Mouse (Mus musculus) neural tube, embryonic 10.5 days (tissue): ENCODE results near the gene 1600002K03Rik.

ENCODE experiments used
- DNase-seq: peaks from one replicate; pipeline ENCODE4 v3.0.0-alpha.2; 2017; ENCODE audit warnings: low spot score; ENCODE audit errors: extremely low spot score

The 1600002K03Rik gene

DNA sequence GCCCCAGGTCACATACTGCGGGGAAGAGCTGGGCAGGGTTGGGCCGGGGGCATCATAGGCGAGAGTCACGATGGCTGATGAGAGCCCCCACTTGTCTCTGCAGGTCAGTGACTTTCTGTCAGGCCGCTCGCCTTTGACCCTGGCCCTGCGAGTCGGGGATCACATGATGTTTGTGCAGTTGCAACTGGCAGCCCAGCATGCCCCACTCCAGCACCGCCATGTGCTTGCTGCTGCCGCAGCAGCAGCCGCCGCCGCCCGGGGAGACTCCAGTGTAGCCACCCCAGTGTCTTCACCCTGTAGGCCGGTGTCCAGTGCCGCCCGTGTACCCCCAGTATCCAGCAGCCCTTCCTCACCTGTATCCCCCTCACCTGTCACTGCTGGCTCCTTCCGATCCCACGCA lies 19.0 kb upstream of the 1600002K03Rik start:
- no peak for DNase-seq

GRCm38 (mm10) chr10:80154384-80154783 lies 18.4 kb upstream of the 1600002K03Rik start:
- no peak for DNase-seq

GRCm38 (mm10) chr10:80155277-80155676 lies 17.5 kb upstream of the 1600002K03Rik start:
- DNase-seq: no peak

GRCm38 (mm10) chr10:80156002-80156751 lies 16.6 kb upstream of the 1600002K03Rik start:
- DNase-seq: no peak

- DNase-seq: no peak
Observed at GRCm38 (mm10) chr10:80156752-80157053, 16.0 kb upstream of the 1600002K03Rik start.

DNA sequence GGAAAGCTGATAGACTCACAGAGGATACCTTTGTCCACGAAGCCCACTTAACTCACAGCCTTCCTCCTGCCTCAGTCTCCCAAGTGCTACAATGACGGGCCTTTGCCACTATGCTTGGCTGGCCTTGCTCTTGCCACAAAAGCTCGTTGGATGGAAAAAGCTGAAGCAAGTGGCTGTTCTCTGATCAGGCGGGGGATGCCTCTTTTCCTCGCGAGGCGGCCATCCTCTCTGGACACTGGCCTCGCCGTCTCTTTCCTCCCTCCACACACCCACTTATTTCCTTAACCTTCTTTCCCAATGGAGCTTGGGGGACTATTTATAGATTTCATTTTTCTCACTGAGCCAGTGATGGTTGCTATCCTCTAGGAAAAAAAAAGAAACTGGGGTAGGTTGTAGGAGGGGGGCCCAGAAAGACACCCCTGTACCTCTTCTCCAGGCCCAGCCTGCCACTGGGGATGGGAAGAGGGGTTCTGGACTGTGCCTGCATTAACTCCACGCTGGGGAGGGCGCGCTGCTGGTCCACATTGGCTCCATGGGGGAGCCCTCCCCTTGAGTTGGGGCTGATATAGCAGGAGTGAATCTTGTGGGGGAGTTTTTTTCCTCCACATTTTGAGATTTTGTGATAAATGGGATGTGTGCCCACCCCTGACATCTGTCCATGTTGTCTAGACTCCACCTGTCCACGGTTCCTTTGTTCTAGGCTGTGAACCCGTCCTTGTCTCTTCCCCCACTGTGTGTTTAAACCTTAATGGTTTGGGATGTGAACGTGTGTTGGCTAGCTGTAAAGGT lies 15.4 kb upstream of the 1600002K03Rik start:
- DNase-seq: no peak

- DNase-seq: peak; percentile 70
Observed at GRCm38 (mm10) chr10:80158307-80158986, 14.3 kb upstream of the 1600002K03Rik start.

GRCm38 (mm10) chr10:80159021-80159560 lies 13.7 kb upstream of the 1600002K03Rik start:
- DNase-seq: no peak

DNA sequence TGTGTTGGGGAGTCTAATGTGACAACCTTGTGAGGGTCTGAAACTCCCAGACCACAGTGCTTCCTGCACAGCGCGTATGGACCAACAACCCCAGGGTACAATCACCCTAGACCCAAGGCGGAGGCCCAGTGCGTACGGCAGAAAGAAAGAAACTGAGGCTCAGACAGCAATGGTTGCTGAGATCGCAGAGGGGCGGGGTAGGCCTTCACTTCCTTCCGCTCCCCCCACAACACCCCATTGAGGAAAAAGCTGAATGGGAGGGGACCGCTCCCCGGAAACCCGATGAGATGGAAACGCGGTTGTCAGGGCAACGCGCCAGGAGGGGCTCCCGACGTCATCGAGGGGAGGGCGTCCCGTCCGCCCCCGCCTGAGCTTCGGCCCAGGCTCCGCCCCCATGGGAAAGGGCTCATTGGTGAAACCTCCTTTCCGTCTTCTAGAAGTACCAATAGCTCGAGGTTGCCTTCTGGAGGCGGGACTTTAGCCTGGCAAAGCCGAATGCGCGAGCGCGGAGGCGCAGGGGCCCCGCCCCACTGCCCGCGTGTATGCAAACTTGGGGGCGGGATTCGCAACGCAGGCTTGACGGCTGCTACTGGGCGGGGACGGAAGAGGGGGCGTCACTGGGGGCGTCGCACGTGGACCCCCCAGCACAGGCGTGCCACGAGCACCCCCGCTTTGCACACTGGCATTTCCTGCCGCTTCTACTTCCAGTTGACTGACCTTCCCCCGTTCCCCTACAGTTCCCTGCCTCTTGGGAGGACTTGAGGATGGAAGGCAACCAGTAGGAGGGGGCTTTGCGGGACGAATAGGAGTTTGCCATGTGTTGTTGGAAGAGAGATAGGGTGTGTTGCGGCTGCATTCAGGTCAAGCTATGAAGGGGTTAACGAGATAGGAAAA lies 12.9 kb upstream of the 1600002K03Rik start:
- peak; percentile 95 for DNase-seq

DNA sequence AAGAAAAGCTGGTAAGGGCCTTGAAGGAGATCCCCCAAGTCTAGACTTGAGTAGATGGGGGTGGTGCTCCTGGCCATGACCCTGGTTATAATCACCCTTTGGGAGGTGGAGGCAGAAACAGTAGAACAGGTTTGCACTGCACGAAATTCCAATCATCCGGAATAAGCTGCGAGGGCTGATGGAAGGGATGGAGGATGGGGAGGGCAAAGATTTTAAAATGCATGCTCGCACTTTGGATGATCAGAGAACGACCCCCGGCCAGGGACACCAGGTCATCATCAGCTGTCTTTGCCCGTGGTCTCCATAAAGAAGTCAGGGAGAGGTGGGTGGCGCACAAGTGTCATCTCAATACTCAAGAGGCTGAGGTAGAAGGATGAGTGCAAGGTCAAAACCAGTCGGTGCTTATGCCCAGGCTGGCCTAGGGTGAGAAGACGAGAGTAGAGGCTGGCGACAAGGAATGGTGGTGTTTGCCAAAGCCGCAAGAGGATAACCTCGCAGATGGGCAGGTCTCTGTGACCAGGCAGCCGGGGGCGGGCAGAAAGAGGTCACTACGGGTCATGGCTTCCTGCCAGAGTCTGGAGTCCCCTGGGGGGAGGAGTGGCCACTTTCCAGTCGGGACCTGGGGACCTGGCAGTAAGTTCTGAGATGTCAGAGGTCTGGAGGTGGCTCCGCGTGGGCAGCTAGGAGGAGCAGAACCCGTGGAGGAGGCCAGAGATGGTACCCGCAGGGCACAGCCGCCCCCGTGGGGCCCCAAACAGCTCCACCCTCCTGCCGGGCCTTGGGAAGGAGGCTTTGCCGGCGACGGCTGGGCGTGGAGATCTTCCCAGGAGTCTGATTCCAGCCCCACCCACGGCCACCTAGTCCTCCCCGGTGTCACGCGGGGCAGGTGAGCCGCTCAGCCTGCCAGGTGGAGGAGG lies 12.0 kb upstream of the 1600002K03Rik start:
- peak; percentile 81 for DNase-seq

- DNase-seq: peak; percentile 68
Observed at GRCm38 (mm10) chr10:80161522-80162242, 11.1 kb upstream of the 1600002K03Rik start.

DNA sequence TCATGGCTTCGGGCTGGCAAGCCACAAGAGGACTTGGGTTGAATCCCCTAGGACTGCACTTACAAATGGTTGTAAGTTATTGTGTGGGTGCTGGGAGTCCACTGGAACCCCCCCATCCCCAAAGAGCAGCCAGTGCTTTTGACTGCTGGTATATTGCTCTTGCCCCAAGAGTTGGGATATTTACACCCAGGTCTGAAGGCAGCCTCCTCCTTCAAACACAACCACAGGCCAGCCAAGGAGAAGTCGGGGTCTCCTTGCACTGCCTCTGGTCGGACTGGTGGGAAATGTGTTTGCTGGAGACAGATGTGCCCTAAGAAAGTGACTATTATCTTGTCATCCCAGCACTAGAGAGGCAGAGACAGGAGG lies 10.5 kb upstream of the 1600002K03Rik start:
- no peak for DNase-seq

DNA sequence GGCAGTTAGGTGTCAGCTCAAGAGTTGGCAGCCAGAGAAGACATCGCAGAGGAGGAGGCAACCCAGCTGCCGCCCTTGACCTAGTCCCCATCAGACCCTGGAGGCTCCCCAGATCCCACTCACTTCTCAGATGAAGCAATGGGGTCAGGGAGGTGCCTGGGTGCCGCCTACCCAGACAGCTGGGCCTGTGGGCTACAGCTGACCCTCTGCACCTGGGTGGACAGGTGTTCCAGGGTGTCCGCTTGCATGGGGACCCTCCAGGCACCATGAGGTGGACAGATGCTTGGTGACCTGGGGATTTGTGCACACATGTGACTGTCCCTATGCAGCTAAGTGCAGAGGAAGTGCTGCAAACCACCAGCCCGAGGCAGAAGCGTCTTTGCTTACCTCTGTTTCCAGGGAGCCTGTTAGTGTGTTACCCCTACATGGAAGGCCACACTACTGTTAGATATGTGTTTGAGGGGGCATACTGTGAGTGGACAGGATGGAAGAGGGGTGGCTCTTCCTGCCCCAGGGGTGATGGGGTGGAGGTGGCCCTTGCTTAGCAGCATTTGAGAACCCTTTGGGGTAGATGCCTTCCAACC lies 9.9 kb upstream of the 1600002K03Rik start:
- DNase-seq: no peak

- no peak for DNase-seq
Observed at GRCm38 (mm10) chr10:80163721-80164120, 9.0 kb upstream of the 1600002K03Rik start.

GRCm38 (mm10) chr10:80164161-80164997 lies 8.4 kb upstream of the 1600002K03Rik start:
- no peak for DNase-seq

GRCm38 (mm10) chr10:80164998-80165344 lies 7.8 kb upstream of the 1600002K03Rik start:
- DNase-seq: peak; percentile 96

DNA sequence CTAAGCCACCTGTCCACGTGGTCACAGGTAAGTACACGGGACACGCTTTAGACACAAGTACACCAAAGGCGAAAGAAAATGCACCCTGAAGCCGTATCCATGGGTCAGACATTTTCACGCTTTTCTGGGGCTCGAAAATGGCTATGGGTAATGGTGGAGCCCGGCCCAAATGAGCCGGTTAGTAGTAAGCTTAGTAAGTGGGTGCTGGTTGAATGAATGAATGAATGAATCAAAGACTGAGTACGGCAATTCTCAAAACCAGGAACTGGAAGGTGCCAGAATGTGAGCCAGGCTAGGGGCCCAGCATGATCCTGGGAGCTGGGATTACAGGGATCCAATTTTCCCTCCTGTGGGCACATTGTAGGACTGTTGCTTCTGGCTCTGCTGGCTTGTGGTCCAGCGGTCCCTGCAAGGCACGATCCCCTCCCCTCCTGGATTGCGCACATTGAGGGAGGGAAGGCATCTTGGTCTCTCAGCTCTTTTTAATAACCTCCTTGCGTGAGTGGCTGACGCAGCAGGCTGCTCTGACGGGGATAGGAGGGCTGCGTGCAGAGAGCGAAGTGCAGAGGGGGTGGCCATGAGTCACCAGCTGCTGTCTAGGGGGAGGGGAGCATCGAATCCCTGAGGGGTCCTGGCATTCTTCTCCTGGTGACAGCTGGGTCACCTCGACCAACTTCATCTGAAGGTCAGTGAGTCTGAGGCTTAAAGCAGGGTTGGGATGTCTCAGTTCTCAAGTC lies 7.2 kb upstream of the 1600002K03Rik start, which contains the start of gene Cirbp:
Gene Cirbp (plus strand): TSS at position 594 of the 737 bp plus-strand sequence.
- DNase-seq: no peak
